Comparison of ENCODE assay signal across 8 mouse cellular contexts in genomic region chr11:73049335-73049734, GRCm38 (mm10). TPM values are rescaled to one million over a fixed set of nuclear protein-coding genes. Genes with fewer than 3 reads are reported as not detected.
A peak's percentile ranks its signal among the peaks of the same experiment; 100 is the strongest.
DNase-seq lines count a peak whose midpoint lies in the region; ATAC-seq and TF ChIP-seq lines count a peak whose summit lies in the region.

No protein-coding gene starts in this region.

- peak overlapping the region; percentile 71 for H3K4me2 ChIP-seq in intestine, embryonic 15.5 days (replicated peaks)

- H3K27me3 ChIP-seq in intestine, embryonic 15.5 days (replicated peaks), result no peaks in the 10 kb centered on the region
- H3K27me3 ChIP-seq in midbrain, embryonic 10.5 days (ENCODE audit: low read depth, poor library complexity, severe bottlenecking), result no peaks in the 10 kb centered on the region
- H3K27me3 ChIP-seq in small intestine, adult 2 months (ENCODE audit: control insufficient read depth, insufficient read depth, low read length), result no peaks in the 10 kb centered on the region

- DNase-seq in monocyte, adult 2 months (ENCODE audit: low read depth in 1 of 2, low spot score in 2 of 2), result peak; percentile 26 to 43
- DNase-seq in embryo, embryonic 10.5 days (ENCODE audit: low spot score), result peak; percentile 94
- peak; percentile 51 for DNase-seq in gastrocnemius, postnatal 25 days
- peak; percentile 80 for DNase-seq in left cerebral cortex, postnatal 4 days
- peak; percentile 77 for DNase-seq in midbrain, embryonic 10.5 days (ENCODE audit: low spot score)

- 0 out of 2 replicates have a peak overlapping the region, but pooled peaks have one; percentile 15 for H3K9ac ChIP-seq in intestine, embryonic 15.5 days

- peaks cover 9% of the 10 kb centered on the region for H3K4me1 ChIP-seq in intestine, embryonic 15.5 days (replicated peaks)
- peaks cover 15% of the 10 kb centered on the region for H3K4me1 ChIP-seq in midbrain, embryonic 10.5 days
- H3K4me1 ChIP-seq in small intestine, adult 2 months (ENCODE audit: control insufficient read depth, insufficient read depth, insufficient read length, low read length), result no peaks in the 10 kb centered on the region; the same call in 1 of the 2 replicates

- H3K36me3 ChIP-seq in intestine, embryonic 15.5 days, result peaks cover 10% of the 10 kb centered on the region; the same call in 1 of the 2 replicates
- peaks cover 45% of the 10 kb centered on the region for H3K36me3 ChIP-seq in midbrain, embryonic 10.5 days
- peaks cover 21% of the 10 kb centered on the region for H3K36me3 ChIP-seq in small intestine, adult 2 months (ENCODE audit: control insufficient read depth, insufficient read depth, low read length)

- WGBS in intestine, embryonic 15.5 days, result 4% methylated on average over 4 of the region's 4 CpGs
- WGBS in midbrain, embryonic 10.5 days, result 7% methylated on average over 4 of the region's 4 CpGs
- 3% methylated on average over 4 of the region's 4 CpGs for WGBS in small intestine, adult 2 months

- no peak for ATAC-seq in monocyte, adult 5-6 weeks (replicated peaks; ENCODE audit: insufficient number of reproducible peaks, low FRiP score, low TSS enrichment, poor library complexity, severe bottlenecking)
- ATAC-seq in intestine, embryonic 15.5 days, result no peak

- TF ChIP-seq POLR2A in small intestine, adult 2 months (IDR thresholded peaks at IDR 0.05; ENCODE audit: low read depth, low read length), result no peak

- peak; percentile 77; the same call in 1 of the 2 replicates for TF ChIP-seq CTCF in small intestine, adult 2 months (IDR thresholded peaks at IDR 0.05; ENCODE audit: extremely low read depth, insufficient read length, insufficient replicate concordance, low read depth, low read length)

- H3K9me3 ChIP-seq in intestine, embryonic 15.5 days, result no peaks in the 10 kb centered on the region
- H3K9me3 ChIP-seq in midbrain, embryonic 10.5 days (replicated peaks), result no peaks in the 10 kb centered on the region

- H3K27ac ChIP-seq in intestine, embryonic 15.5 days, result no peak overlapping the region
- H3K27ac ChIP-seq in midbrain, embryonic 10.5 days (replicated peaks), result 0 out of 2 replicates have a peak overlapping the region, but pooled peaks have one; percentile 33
- no peak overlapping the region for H3K27ac ChIP-seq in small intestine, adult 2 months (ENCODE audit: insufficient read depth, low read depth, low read length)

- intact Hi-C loops in left cerebral cortex, postnatal 4 days (cut with DNase I), result loop anchor here (5.0 kb wide), 2 partner anchors 42 to 122 kb away; no protein-coding TSS in a partner anchor

- peak overlapping the region; percentile 88; the same call in 1 of the 2 replicates for H3K4me3 ChIP-seq in intestine, embryonic 15.5 days (replicated peaks)
- H3K4me3 ChIP-seq in midbrain, embryonic 10.5 days, result peak overlapping the region; percentile 69
- no peak overlapping the region for H3K4me3 ChIP-seq in small intestine, adult 2 months (ENCODE audit: low read depth, low read length)

RNA-seq across cellular contexts. Expression of gene Ncbp3, which starts 1.8 kb away (rescaled TPM):
- total RNA-seq in monocyte, adult 5-6 weeks (2017), result 11.5 to 18.1 TPM (median 14.0 TPM) in 3 replicates
- total RNA-seq in gastrocnemius, postnatal 25 days (2021), result 1 to 10 TPM; 2.8 to 3.1 TPM
- 9.3 and 9.7 TPM in 2 replicates for polyA plus RNA-seq in intestine, embryonic 15.5 days (2015; fragmentation: Nextera tagmentation; extraction: Ambion mirVana)
- 10 to 100 TPM; 10.4 to 10.7 TPM for total RNA-seq in left cerebral cortex, postnatal 4 days (2021)
- polyA plus RNA-seq in midbrain, embryonic 10.5 days (2016; fragmentation: Nextera tagmentation; extraction: Ambion mirVana), result 11.7 and 12.2 TPM in 2 replicates
- polyA plus RNA-seq in small intestine, adult 2 months (2012; rRNA removed), result 0.53 and 1.3 TPM in 2 replicates

RNA-seq across cellular contexts. Expression of gene Camkk1, which starts 30.5 kb away (rescaled TPM):
- 2.6 to 4.0 TPM (median 3.0 TPM) in 3 replicates for total RNA-seq in monocyte, adult 5-6 weeks (2017)
- total RNA-seq in gastrocnemius, postnatal 25 days (2021), result 1 to 10 TPM in 1 of 2 experiments, under 1 TPM in 1; 1.00 to 1.2 TPM
- 8.5 and 8.6 TPM in 2 replicates for polyA plus RNA-seq in intestine, embryonic 15.5 days (2015; fragmentation: Nextera tagmentation; extraction: Ambion mirVana)
- total RNA-seq in left cerebral cortex, postnatal 4 days (2021), result 10 to 100 TPM; 28.7 to 30.5 TPM
- polyA plus RNA-seq in midbrain, embryonic 10.5 days (2016; fragmentation: Nextera tagmentation; extraction: Ambion mirVana), result 5.4 and 7.5 TPM in 2 replicates
- polyA plus RNA-seq in small intestine, adult 2 months (2012; rRNA removed), result 2.0 and 2.6 TPM in 2 replicates

RNA-seq across cellular contexts. Expression of gene Itgae, which starts 41.0 kb away (rescaled TPM):
- 1.7 to 2.4 TPM (median 1.8 TPM) in 3 replicates for total RNA-seq in monocyte, adult 5-6 weeks (2017)
- total RNA-seq in gastrocnemius, postnatal 25 days (2021), result under 1 TPM; 0.11 to 0.15 TPM
- 0.19 and 0.35 TPM in 2 replicates for polyA plus RNA-seq in intestine, embryonic 15.5 days (2015; fragmentation: Nextera tagmentation; extraction: Ambion mirVana)
- total RNA-seq in left cerebral cortex, postnatal 4 days (2021), result not detected
- 0.39 and 0.60 TPM in 2 replicates for polyA plus RNA-seq in midbrain, embryonic 10.5 days (2016; fragmentation: Nextera tagmentation; extraction: Ambion mirVana)
- polyA plus RNA-seq in small intestine, adult 2 months (2012; rRNA removed), result 9.1 and 9.7 TPM in 2 replicates

RNA-seq across cellular contexts. Expression of gene P2rx1, which starts 50.4 kb away (rescaled TPM):
- 6.3 to 18.7 TPM (median 15.6 TPM) in 3 replicates for total RNA-seq in monocyte, adult 5-6 weeks (2017)
- total RNA-seq in gastrocnemius, postnatal 25 days (2021), result 1 to 10 TPM in 1 of 2 experiments, under 1 TPM in 1; 0.31 to 1.6 TPM
- polyA plus RNA-seq in intestine, embryonic 15.5 days (2015; fragmentation: Nextera tagmentation; extraction: Ambion mirVana), result 14.3 and 27.7 TPM in 2 replicates
- total RNA-seq in left cerebral cortex, postnatal 4 days (2021), result under 1 TPM; 0.28 to 0.50 TPM
- polyA plus RNA-seq in midbrain, embryonic 10.5 days (2016; fragmentation: Nextera tagmentation; extraction: Ambion mirVana), result 1.2 TPM in 2 replicates
- polyA plus RNA-seq in small intestine, adult 2 months (2012; rRNA removed), result 12.6 and 25.1 TPM in 2 replicates

Comparison
In these comparisons a context has a peak if more than half of its experiments do, and no peak if none do; other contexts are left out.
1. DNase-seq: peak in every context shown above with its lines; median percentile 94 in embryo, embryonic 10.5 days; 80 in left cerebral cortex, postnatal 4 days; 77 in midbrain, embryonic 10.5 days; 51 in gastrocnemius, postnatal 25 days; 34 in monocyte, adult 2 months.